Mouse (Mus musculus): Measurements from ENCODE around the gene Defa30. TPM values are rescaled to one million over a fixed set of nuclear protein-coding genes. Genes with fewer than 3 reads are reported as not detected.
"Not testable (repeated sequence)": the region's sequence is repeated elsewhere in the genome, so short reads cannot be mapped to it uniquely, and the experiment has no call there.

Defa30 gene
- polyA plus RNA-seq (2012; rRNA removed) = not detected in 2 replicates
- not detected in 2 replicates for polyA plus RNA-seq (2014; fragmentation: Nextera tagmentation; extraction: Ambion mirVana)

GRCm38 (mm10) chr8:21134342-21134741 is at the start of gene Defa30:
Defa30 (plus strand) TSS chr8:21134642.
- ATAC-seq (ENCODE audit: low FRiP score, low read depth) = not testable (repeated sequence)
- 60% methylated on average over 3 of the region's 3 CpGs for WGBS

GRCm38 (mm10) chr8:21093106-21093505 is 41.3 kb upstream of the Defa30 start:
- no peak overlapping the region for H3K9ac ChIP-seq (ENCODE audit: low read depth, low read length, severe bottlenecking)
- no peak for TF ChIP-seq POLR2A (IDR thresholded peaks at IDR 0.05; ENCODE audit: borderline replicate concordance, extremely low read depth, insufficient read depth, insufficient read length)
- no peaks in the 10 kb centered on the region for H3K36me3 ChIP-seq (ENCODE audit: control insufficient read depth, insufficient read depth, low read length)
- no peak for ATAC-seq (ENCODE audit: low FRiP score, low read depth)
- H3K4me3 ChIP-seq (replicated peaks; ENCODE audit: low read length) = no peak overlapping the region
- no peak overlapping the region for H3K4me2 ChIP-seq (replicated peaks; ENCODE audit: low read depth, low read length, severe bottlenecking)
- no peaks in the 10 kb centered on the region for H3K9me3 ChIP-seq (ENCODE audit: control insufficient read depth, low read length)
- no peak overlapping the region for H3K27ac ChIP-seq (replicated peaks; ENCODE audit: low read depth, low read length)
- DNase-seq (ENCODE audit: low spot score) = peak; percentile 3
- 51% methylated on average over 4 of the region's 4 CpGs for WGBS
- no peaks in the 10 kb centered on the region for H3K27me3 ChIP-seq (ENCODE audit: control insufficient read depth, insufficient read depth, low read length)
- H3K4me1 ChIP-seq (ENCODE audit: control insufficient read depth, insufficient read depth, low read length) = no peaks in the 10 kb centered on the region

More at GRCm38 (mm10) chr8:21134342-21134741, at the start of gene Defa30:
- H3K27me3 ChIP-seq (ENCODE audit: control insufficient read depth, insufficient read depth, low read length); H3K4me2 ChIP-seq (replicated peaks; ENCODE audit: low read depth, low read length, severe bottlenecking); H3K27ac ChIP-seq (replicated peaks; ENCODE audit: low read depth, low read length); H3K9me3 ChIP-seq (ENCODE audit: control insufficient read depth, low read length); H3K9ac ChIP-seq (ENCODE audit: low read depth, low read length, severe bottlenecking); H3K4me1 ChIP-seq (ENCODE audit: control insufficient read depth, insufficient read depth, low read length); DNase-seq (ENCODE audit: low spot score); H3K36me3 ChIP-seq (ENCODE audit: control insufficient read depth, insufficient read depth, low read length); H3K4me3 ChIP-seq (replicated peaks; ENCODE audit: low read length): not testable (repeated sequence)

- H3K4me3 ChIP-seq (replicated peaks; ENCODE audit: low read length); H3K4me1 ChIP-seq (ENCODE audit: control insufficient read depth, insufficient read depth, low read length); H3K27ac ChIP-seq (replicated peaks; ENCODE audit: low read depth, low read length); H3K27me3 ChIP-seq (ENCODE audit: control insufficient read depth, insufficient read depth, low read length); H3K9ac ChIP-seq (ENCODE audit: low read depth, low read length, severe bottlenecking); DNase-seq (ENCODE audit: low spot score); ATAC-seq (ENCODE audit: low FRiP score, low read depth); H3K9me3 ChIP-seq (ENCODE audit: control insufficient read depth, low read length); H3K36me3 ChIP-seq (ENCODE audit: control insufficient read depth, insufficient read depth, low read length); H3K4me2 ChIP-seq (replicated peaks; ENCODE audit: low read depth, low read length, severe bottlenecking): not testable (repeated sequence)
- WGBS = no CpG with 5 or more reads among the region's 2 CpGs
Observed at GRCm38 (mm10) chr8:21095950-21096349, 38.5 kb upstream of the Defa30 start, which contains the start of gene Gm14851. Gm14851 (minus strand) TSS chr8:21096050.

- not testable (repeated sequence) for H3K4me2 ChIP-seq (replicated peaks; ENCODE audit: low read depth, low read length, severe bottlenecking); H3K9ac ChIP-seq (ENCODE audit: low read depth, low read length, severe bottlenecking); DNase-seq (ENCODE audit: low spot score); H3K4me1 ChIP-seq (ENCODE audit: control insufficient read depth, insufficient read depth, low read length); ATAC-seq (ENCODE audit: low FRiP score, low read depth); H3K36me3 ChIP-seq (ENCODE audit: control insufficient read depth, insufficient read depth, low read length); H3K27ac ChIP-seq (replicated peaks; ENCODE audit: low read depth, low read length); H3K4me3 ChIP-seq (replicated peaks; ENCODE audit: low read length); H3K27me3 ChIP-seq (ENCODE audit: control insufficient read depth, insufficient read depth, low read length); H3K9me3 ChIP-seq (ENCODE audit: control insufficient read depth, low read length)
- no CpG with 5 or more reads among the region's 1 CpGs for WGBS
Observed at GRCm38 (mm10) chr8:21161977-21162376, 27.5 kb downstream of the Defa30 start, which contains the start of gene Defa22. Defa22 (plus strand) TSS chr8:21162277.

Other genes starting within 250 kb of the Defa30 start
- not detected in 2 replicates for gene Defb33, start 242.0 kb upstream of the Defa30 start, polyA plus RNA-seq (2012; rRNA removed)
- gene Defb33, start 242.0 kb upstream of the Defa30 start, polyA plus RNA-seq (2014; fragmentation: Nextera tagmentation; extraction: Ambion mirVana) = not detected in 2 replicates
- gene Gm15056, start 232.0 kb upstream of the Defa30 start, polyA plus RNA-seq (2012; rRNA removed) = not detected in 2 replicates
- gene Gm15056, start 232.0 kb upstream of the Defa30 start, polyA plus RNA-seq (2014; fragmentation: Nextera tagmentation; extraction: Ambion mirVana) = not detected in 2 replicates
- not detected in 2 replicates for gene Gm6040, start 212.6 kb upstream of the Defa30 start, polyA plus RNA-seq (2012; rRNA removed)
- not detected in 2 replicates for gene Gm6040, start 212.6 kb upstream of the Defa30 start, polyA plus RNA-seq (2014; fragmentation: Nextera tagmentation; extraction: Ambion mirVana)
- not detected in 2 replicates for gene AY761185, start 189.9 kb upstream of the Defa30 start, polyA plus RNA-seq (2012; rRNA removed)
- not detected in 2 replicates for gene AY761185, start 189.9 kb upstream of the Defa30 start, polyA plus RNA-seq (2014; fragmentation: Nextera tagmentation; extraction: Ambion mirVana)
- gene Defa21, start 109.1 kb upstream of the Defa30 start, polyA plus RNA-seq (2012; rRNA removed) = 0.49 and 0.52 TPM in 2 replicates
- gene Defa21, start 109.1 kb upstream of the Defa30 start, polyA plus RNA-seq (2014; fragmentation: Nextera tagmentation; extraction: Ambion mirVana) = not detected in 2 replicates
- gene Defa23, start 79.6 kb upstream of the Defa30 start, polyA plus RNA-seq (2012; rRNA removed) = not detected in 2 replicates
- not detected in 2 replicates for gene Defa23, start 79.6 kb upstream of the Defa30 start, polyA plus RNA-seq (2014; fragmentation: Nextera tagmentation; extraction: Ambion mirVana)
- gene Defa35, start 69.6 kb upstream of the Defa30 start, polyA plus RNA-seq (2012; rRNA removed) = not detected in 2 replicates
- gene Defa35, start 69.6 kb upstream of the Defa30 start, polyA plus RNA-seq (2014; fragmentation: Nextera tagmentation; extraction: Ambion mirVana) = not detected in 2 replicates
- not detected in 2 replicates for gene Defa25, start 50.2 kb upstream of the Defa30 start, polyA plus RNA-seq (2012; rRNA removed)
- gene Defa25, start 50.2 kb upstream of the Defa30 start, polyA plus RNA-seq (2014; fragmentation: Nextera tagmentation; extraction: Ambion mirVana) = not detected in 2 replicates
- not detected in 2 replicates for gene Gm14851, start 38.6 kb upstream of the Defa30 start, polyA plus RNA-seq (2012; rRNA removed)
- not detected in 2 replicates for gene Gm14851, start 38.6 kb upstream of the Defa30 start, polyA plus RNA-seq (2014; fragmentation: Nextera tagmentation; extraction: Ambion mirVana)
- gene Defa22, start 27.6 kb downstream of the Defa30 start, polyA plus RNA-seq (2012; rRNA removed) = not detected in 2 replicates
- gene Defa22, start 27.6 kb downstream of the Defa30 start, polyA plus RNA-seq (2014; fragmentation: Nextera tagmentation; extraction: Ambion mirVana) = not detected in 2 replicates
- not detected in 2 replicates for gene Defa31, start 57.0 kb downstream of the Defa30 start, polyA plus RNA-seq (2012; rRNA removed)
- not detected in 2 replicates for gene Defa31, start 57.0 kb downstream of the Defa30 start, polyA plus RNA-seq (2014; fragmentation: Nextera tagmentation; extraction: Ambion mirVana)
- gene Gm15293, start 66.9 kb downstream of the Defa30 start, polyA plus RNA-seq (2012; rRNA removed) = not detected in 2 replicates
- not detected in 2 replicates for gene Gm15293, start 66.9 kb downstream of the Defa30 start, polyA plus RNA-seq (2014; fragmentation: Nextera tagmentation; extraction: Ambion mirVana)
- not detected in 2 replicates for gene Gm15292, start 115.1 kb downstream of the Defa30 start, polyA plus RNA-seq (2012; rRNA removed)
- not detected in 2 replicates for gene Gm15292, start 115.1 kb downstream of the Defa30 start, polyA plus RNA-seq (2014; fragmentation: Nextera tagmentation; extraction: Ambion mirVana)
- not detected in 2 replicates for gene Defa27, start 180.9 kb downstream of the Defa30 start, polyA plus RNA-seq (2012; rRNA removed)
- not detected in 2 replicates for gene Defa27, start 180.9 kb downstream of the Defa30 start, polyA plus RNA-seq (2014; fragmentation: Nextera tagmentation; extraction: Ambion mirVana)
- not detected in 2 replicates for gene Defa29, start 192.4 kb downstream of the Defa30 start, polyA plus RNA-seq (2012; rRNA removed)
- not detected in 2 replicates for gene Defa29, start 192.4 kb downstream of the Defa30 start, polyA plus RNA-seq (2014; fragmentation: Nextera tagmentation; extraction: Ambion mirVana)
- gene Defa2, start 243.9 kb downstream of the Defa30 start, polyA plus RNA-seq (2012; rRNA removed) = not detected in 2 replicates
- gene Defa2, start 243.9 kb downstream of the Defa30 start, polyA plus RNA-seq (2014; fragmentation: Nextera tagmentation; extraction: Ambion mirVana) = not detected in 2 replicates